Mouse (Mus musculus) liver, postnatal 0 days (tissue): Measurements from ENCODE around the gene Uqcrc2.

ENCODE experiments used
- CTCF ChIP-seq: sonication (generic); IDR thresholded peaks from 2 replicates; pipeline ENCODE4 v1.5.1; 2016; ENCODE audit warnings: antibody characterized with exemption, low read depth
- EP300 ChIP-seq: IDR thresholded peaks from 2 replicates; pipeline ENCODE4 v1.6.1; 2016; ENCODE audit warnings: antibody characterized with exemption, low read depth, mild to moderate bottlenecking

DNA sequence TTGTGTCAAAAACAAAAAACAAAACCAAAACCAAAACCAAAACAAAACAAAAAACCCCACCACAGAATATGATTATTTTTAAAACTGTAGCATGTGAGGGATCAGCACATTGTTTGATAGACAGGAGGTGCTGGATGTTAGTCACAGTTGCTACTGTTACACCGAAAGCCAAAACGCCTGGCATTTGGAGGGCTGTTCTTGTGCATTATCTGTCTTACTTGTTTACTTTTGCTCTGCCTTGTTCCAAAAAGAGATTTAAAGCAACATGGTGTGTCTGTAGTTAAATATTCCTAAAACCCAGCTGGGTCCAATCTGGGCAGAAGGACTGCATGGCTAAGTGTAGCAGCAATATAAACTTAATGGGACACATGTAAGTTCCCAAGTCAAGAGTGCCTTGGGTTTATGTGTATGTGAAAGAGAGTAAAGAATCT lies 49.8 kb downstream of the Uqcrc2 start:
- TF ChIP-seq CTCF, result no peak
- no peak for TF ChIP-seq EP300
